Comparison of ENCODE assay signal across 32 mouse cellular contexts in the genomic region with DNA sequence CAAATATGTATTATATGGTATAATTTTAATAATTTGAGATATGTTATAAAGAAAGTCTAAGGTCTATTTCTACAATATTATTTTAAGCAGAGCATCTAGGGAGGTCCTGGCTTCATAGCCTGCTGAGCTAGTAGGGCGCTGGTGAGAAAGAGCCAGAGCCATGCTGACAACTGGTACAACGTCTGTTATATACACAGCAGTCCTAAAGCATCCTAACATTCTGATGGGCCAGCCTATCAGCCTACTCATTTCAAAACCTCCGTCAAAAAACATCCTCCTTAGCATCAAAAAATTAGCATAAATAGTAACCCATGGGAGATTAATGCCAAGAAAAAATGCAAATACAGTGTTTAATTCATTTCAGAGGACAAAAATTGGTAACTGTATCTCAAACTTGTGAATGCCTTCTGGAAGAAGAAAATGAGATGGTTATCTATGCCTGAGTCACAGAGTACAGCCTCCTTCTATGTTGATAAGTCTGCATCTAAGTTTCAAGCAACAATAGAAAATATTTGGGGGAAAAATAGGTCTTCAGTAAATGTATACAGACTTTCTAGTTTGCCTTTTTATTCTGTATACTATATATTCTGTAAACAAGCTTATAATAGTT. TPM values are rescaled to one million over a fixed set of nuclear protein-coding genes. Genes with fewer than 3 reads are reported as not detected.
"Had no signal": no experiment of that assay in that cellular context is flagged by ENCODE, and none has a peak within 500 bp of the region (broad histone marks: within the 10 kb centered on the region; RNA-seq: fewer than 3 reads in every experiment).

No protein-coding gene starts in this region.

- DNase-seq: kidney, postnatal 25 days; layer of hippocampus, adult 9-11 months; liver; lung, adult 18-20 months; lung, postnatal 10 days; lung, postnatal 36 days; retina, postnatal 1 day; right cerebral cortex, postnatal 25 days; spleen, adult 18-20 months; thymus, adult 2 months; thymus, postnatal 14 days; thymus, postnatal 4 days had no signal

- H3K4me3 ChIP-seq: layer of hippocampus, adult 2 months; limb, embryonic 10.5 days; limb, embryonic 13.5 days; liver, embryonic 12.5 days; liver, embryonic 15.5 days; lung, embryonic 15.5 days; midbrain, embryonic 12.5 days; myocyte; neural tube, embryonic 13.5 days had no signal

- H3K27ac ChIP-seq: kidney, postnatal 0 days; layer of hippocampus, adult 2 months; limb, embryonic 10.5 days; limb, embryonic 13.5 days; liver, embryonic 12.5 days; liver, embryonic 15.5 days; lung, embryonic 15.5 days; midbrain, embryonic 12.5 days; neural tube, embryonic 13.5 days had no signal

- H3K9ac ChIP-seq: limb, embryonic 13.5 days; liver, embryonic 12.5 days; liver, embryonic 15.5 days; lung, embryonic 15.5 days; midbrain, embryonic 12.5 days; neural tube, embryonic 13.5 days had no signal

- H3K4me1 ChIP-seq: limb, embryonic 10.5 days; limb, embryonic 13.5 days; lung, embryonic 15.5 days; midbrain, embryonic 12.5 days; neural tube, embryonic 13.5 days had no signal

- H3K27me3 ChIP-seq: limb, embryonic 13.5 days; liver, embryonic 12.5 days; liver, embryonic 15.5 days; lung, embryonic 15.5 days; midbrain, embryonic 12.5 days; neural tube, embryonic 13.5 days had no signal

- H3K9me3 ChIP-seq: limb, embryonic 10.5 days; limb, embryonic 13.5 days; liver, embryonic 12.5 days; liver, embryonic 15.5 days; lung, embryonic 15.5 days; midbrain, embryonic 12.5 days; neural tube, embryonic 13.5 days had no signal

- H3K4me2 ChIP-seq: limb, embryonic 13.5 days; liver, embryonic 12.5 days; liver, embryonic 15.5 days; lung, embryonic 15.5 days; midbrain, embryonic 12.5 days; neural tube, embryonic 13.5 days had no signal

- ATAC-seq: liver, embryonic 12.5 days; midbrain, embryonic 16.5 days had no signal

RNA-seq across cellular contexts. Expression of gene 1700017N19Rik, which starts 33.6 kb away (rescaled TPM):
- total RNA-seq: layer of hippocampus, adult 2 months; layer of hippocampus, postnatal 25 days; left cerebral cortex, adult 18-20 months; left cerebral cortex, postnatal 25 days; megakaryocyte progenitor cell, adult 5-6 weeks; megakaryocyte-erythroid progenitor cell, adult 5-6 weeks; monocyte, adult 5-6 weeks; neutrophil, adult 5-6 weeks had no signal
- polyA plus RNA-seq: kidney, postnatal 0 days; large intestine, adult 2 months; limb, embryonic 10.5 days; limb, embryonic 13.5 days; liver, embryonic 12.5 days; liver, embryonic 15.5 days; lung, embryonic 15.5 days; midbrain, embryonic 12.5 days; myocyte; stomach, embryonic 16.5 days; thymus, adult 2 months had no signal
